Mouse (Mus musculus): Measurements from ENCODE around the gene Foxa1. TPM values are rescaled to one million over a fixed set of nuclear protein-coding genes. Genes with fewer than 3 reads are reported as not detected.

Gene Foxa1
- polyA plus RNA-seq, 1 experiment from 2014 or later, result 3.4 TPM

DNA sequence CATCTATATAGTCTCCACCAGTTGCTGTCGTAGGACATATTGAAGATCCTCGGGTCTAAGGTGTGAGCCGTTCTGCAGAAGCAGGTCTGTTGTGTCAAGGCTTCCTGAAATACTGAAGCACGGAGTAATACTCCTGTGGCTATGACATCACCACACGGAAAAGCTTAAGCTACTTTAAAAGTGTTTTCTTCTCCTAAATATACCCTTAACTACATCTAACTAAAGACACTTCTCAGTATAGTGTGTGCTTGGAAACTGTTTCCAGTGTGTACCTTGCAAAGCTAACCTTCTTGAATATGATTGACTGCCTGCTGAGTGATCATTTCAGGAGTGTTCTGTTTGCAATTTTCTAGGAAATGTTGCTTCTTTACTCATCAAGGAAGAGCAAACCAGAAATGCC, 35.2 kb downstream of the Foxa1 start:
- DNase-seq (ENCODE audit: low spot score), result no peak
- Histone ChIP-seq H3K36me3 (ENCODE audit: control insufficient read depth, insufficient read depth, low read length) (no peaks in the 10 kb centered on the region), H3K4me1 (replicated peaks; ENCODE audit: control insufficient read depth, insufficient read depth, low read length) (no peaks in the 10 kb centered on the region), H3K27ac (ENCODE audit: low read depth, low read length) (no peak overlapping the region), H3K27me3 (replicated peaks; ENCODE audit: control insufficient read depth, insufficient read depth, low read length) (no peaks in the 10 kb centered on the region), H3K4me3 (ENCODE audit: low read depth, low read length) (no peak overlapping the region), H3K9me3 (ENCODE audit: control insufficient read depth, low read length) (no peaks in the 10 kb centered on the region), H3K4me2 (no peak overlapping the region), H3K9ac (ENCODE audit: low read depth, low read length) (no peak overlapping the region)
- ATAC-seq (replicated peaks; ENCODE audit: low FRiP score), result no peak
- 83% methylated on average over 5 of the region's 5 CpGs for WGBS

DNA sequence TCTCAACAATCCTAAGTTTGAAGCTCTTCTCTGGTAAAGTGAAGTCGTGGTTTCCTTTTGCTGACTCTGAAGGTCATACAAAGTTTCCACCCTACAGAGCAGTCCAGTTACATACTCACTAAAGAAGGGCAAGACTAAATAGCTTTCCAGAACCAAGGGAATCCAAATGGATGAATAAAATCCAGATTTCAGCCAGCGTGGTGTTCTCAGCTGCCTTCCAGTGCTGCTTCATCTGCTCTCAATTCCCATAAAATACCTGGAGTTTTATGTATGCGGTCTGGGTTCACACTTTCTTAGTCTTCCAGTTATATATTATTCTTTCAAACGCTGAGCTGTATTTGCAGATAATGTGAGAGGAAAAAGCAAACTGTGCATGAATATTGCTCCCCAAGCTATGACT, 35.6 kb downstream of the Foxa1 start:
- ATAC-seq (replicated peaks; ENCODE audit: low FRiP score) (no peak), DNase-seq (ENCODE audit: low spot score) (no peak)
- H3K9me3 ChIP-seq (ENCODE audit: control insufficient read depth, low read length), result no peaks in the 10 kb centered on the region
- no peak overlapping the region for H3K27ac ChIP-seq (ENCODE audit: low read depth, low read length)
- H3K36me3 ChIP-seq (ENCODE audit: control insufficient read depth, insufficient read depth, low read length), result no peaks in the 10 kb centered on the region
- no peaks in the 10 kb centered on the region for H3K27me3 ChIP-seq (replicated peaks; ENCODE audit: control insufficient read depth, insufficient read depth, low read length)
- H3K4me3 ChIP-seq (ENCODE audit: low read depth, low read length), result no peak overlapping the region
- H3K4me2 ChIP-seq, result no peak overlapping the region
- no peak overlapping the region for H3K9ac ChIP-seq (ENCODE audit: low read depth, low read length)
- WGBS, result 82% methylated on average over 4 of the region's 4 CpGs
- H3K4me1 ChIP-seq (replicated peaks; ENCODE audit: control insufficient read depth, insufficient read depth, low read length), result no peaks in the 10 kb centered on the region

DNA sequence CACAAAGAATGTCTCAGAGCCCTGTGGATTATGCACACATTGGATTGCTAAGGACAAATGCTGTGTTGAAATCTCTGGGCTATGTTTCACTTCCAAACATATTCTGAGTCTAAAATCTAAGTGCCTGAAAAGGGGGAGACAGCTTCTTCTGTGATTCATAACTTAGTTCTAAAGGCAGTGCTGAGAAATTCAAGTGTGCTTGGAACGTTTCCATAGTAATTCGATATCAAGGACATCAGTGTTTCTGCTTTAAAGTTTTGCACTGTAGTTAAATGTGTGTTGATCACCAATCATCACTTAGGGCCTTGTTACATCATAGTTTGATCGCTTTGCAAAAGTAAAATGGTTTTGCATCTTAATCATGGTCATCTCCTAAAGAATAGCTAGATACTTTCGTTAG, 37.0 kb downstream of the Foxa1 start:
- ATAC-seq (replicated peaks; ENCODE audit: low FRiP score), result no peak
- no peak overlapping the region for H3K4me3 ChIP-seq (ENCODE audit: low read depth, low read length)
- 74% methylated on average over 4 of the region's 4 CpGs for WGBS
- no peaks in the 10 kb centered on the region for H3K9me3 ChIP-seq (ENCODE audit: control insufficient read depth, low read length)
- no peak overlapping the region for H3K4me2 ChIP-seq
- H3K27ac ChIP-seq (ENCODE audit: low read depth, low read length), result no peak overlapping the region
- no peak overlapping the region for H3K9ac ChIP-seq (ENCODE audit: low read depth, low read length)
- no peaks in the 10 kb centered on the region for H3K36me3 ChIP-seq (ENCODE audit: control insufficient read depth, insufficient read depth, low read length)
- no peak for DNase-seq (ENCODE audit: low spot score)
- no peaks in the 10 kb centered on the region for H3K27me3 ChIP-seq (replicated peaks; ENCODE audit: control insufficient read depth, insufficient read depth, low read length)
- H3K4me1 ChIP-seq (replicated peaks; ENCODE audit: control insufficient read depth, insufficient read depth, low read length), result no peaks in the 10 kb centered on the region

DNA sequence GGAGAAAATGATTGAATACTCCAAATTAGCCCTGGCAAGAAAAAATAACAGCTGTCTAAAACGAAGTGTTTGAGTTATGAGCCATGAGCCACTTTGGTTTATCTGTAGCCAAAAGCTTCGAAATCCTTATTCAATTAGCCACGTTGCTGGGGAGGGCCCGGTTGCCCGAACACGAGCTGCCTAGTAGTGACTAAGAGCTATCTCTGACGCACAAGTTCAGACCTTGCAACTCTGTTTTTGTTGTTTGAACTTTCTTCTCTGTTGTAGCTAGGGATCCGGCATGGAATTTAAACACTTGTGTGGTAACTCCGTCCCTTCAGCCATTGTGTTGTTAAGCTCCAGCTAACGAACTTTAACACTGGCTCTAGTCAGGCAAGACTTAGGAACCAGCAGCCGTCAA, 37.8 kb downstream of the Foxa1 start:
- Histone ChIP-seq H3K36me3 (ENCODE audit: control insufficient read depth, insufficient read depth, low read length) (no peaks in the 10 kb centered on the region), H3K27me3 (replicated peaks; ENCODE audit: control insufficient read depth, insufficient read depth, low read length) (no peaks in the 10 kb centered on the region), H3K27ac (ENCODE audit: low read depth, low read length) (no peak overlapping the region), H3K4me2 (no peak overlapping the region), H3K9ac (ENCODE audit: low read depth, low read length) (no peak overlapping the region), H3K4me3 (ENCODE audit: low read depth, low read length) (no peak overlapping the region), H3K9me3 (ENCODE audit: control insufficient read depth, low read length) (no peaks in the 10 kb centered on the region), H3K4me1 (replicated peaks; ENCODE audit: control insufficient read depth, insufficient read depth, low read length) (no peaks in the 10 kb centered on the region)
- 62% methylated on average over 11 of the region's 11 CpGs for WGBS
- no peak for DNase-seq (ENCODE audit: low spot score)
- no peak for ATAC-seq (replicated peaks; ENCODE audit: low FRiP score)

DNA sequence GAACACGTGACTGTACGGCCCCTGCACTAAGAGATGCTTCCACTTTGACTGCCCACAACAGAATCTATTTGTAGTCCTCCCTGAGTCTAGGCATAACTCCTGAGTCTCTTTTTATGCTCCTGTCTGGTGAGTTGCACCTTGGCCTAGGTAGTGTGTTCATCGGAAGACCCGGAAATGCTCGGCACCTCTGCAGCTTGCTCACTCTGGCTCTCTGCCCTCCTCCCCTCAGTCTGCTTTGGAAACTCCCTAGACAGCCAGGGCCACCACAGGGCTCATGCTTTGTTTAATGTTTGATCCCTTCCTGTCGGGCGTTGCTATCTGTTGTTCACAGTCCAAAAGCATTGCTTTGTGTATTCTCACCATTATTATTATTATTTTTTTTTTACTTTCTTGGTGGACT, 41.4 kb downstream of the Foxa1 start:
- no peak overlapping the region for H3K4me2 ChIP-seq
- H3K9ac ChIP-seq (ENCODE audit: low read depth, low read length), result no peak overlapping the region
- no peaks in the 10 kb centered on the region for H3K27me3 ChIP-seq (replicated peaks; ENCODE audit: control insufficient read depth, insufficient read depth, low read length)
- H3K36me3 ChIP-seq (ENCODE audit: control insufficient read depth, insufficient read depth, low read length), result no peaks in the 10 kb centered on the region
- no peak overlapping the region for H3K27ac ChIP-seq (ENCODE audit: low read depth, low read length)
- no peak overlapping the region for H3K4me3 ChIP-seq (ENCODE audit: low read depth, low read length)
- no peak for ATAC-seq (replicated peaks; ENCODE audit: low FRiP score)
- DNase-seq (ENCODE audit: low spot score), result no peak
- no peaks in the 10 kb centered on the region for H3K9me3 ChIP-seq (ENCODE audit: control insufficient read depth, low read length)
- 74% methylated on average over 7 of the region's 7 CpGs for WGBS
- no peaks in the 10 kb centered on the region for H3K4me1 ChIP-seq (replicated peaks; ENCODE audit: control insufficient read depth, insufficient read depth, low read length)

DNA sequence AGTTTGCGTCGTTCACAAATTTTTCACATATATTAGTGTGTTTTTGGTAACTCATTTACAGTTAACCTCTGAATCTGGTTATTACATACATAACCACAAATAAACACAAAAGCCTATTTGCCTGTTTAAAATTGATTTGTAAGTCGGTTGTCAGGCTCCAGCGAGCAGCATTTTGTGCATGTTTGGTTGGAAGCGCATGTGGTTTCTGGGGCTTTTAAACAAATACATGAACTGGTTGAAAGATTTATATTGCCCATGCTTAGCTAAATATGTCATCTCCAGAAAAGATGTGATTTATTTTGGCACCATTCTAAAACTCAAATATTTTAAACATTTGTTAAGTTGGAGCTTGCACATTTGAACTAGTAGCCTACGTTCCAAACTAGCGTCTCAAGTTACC, 46.5 kb downstream of the Foxa1 start:
- no peaks in the 10 kb centered on the region for H3K9me3 ChIP-seq (ENCODE audit: control insufficient read depth, low read length)
- no peak for DNase-seq (ENCODE audit: low spot score)
- H3K27me3 ChIP-seq (replicated peaks; ENCODE audit: control insufficient read depth, insufficient read depth, low read length), result no peaks in the 10 kb centered on the region
- H3K27ac ChIP-seq (ENCODE audit: low read depth, low read length), result no peak overlapping the region
- 87% methylated on average over 7 of the region's 7 CpGs for WGBS
- no peaks in the 10 kb centered on the region for H3K4me1 ChIP-seq (replicated peaks; ENCODE audit: control insufficient read depth, insufficient read depth, low read length)
- H3K36me3 ChIP-seq (ENCODE audit: control insufficient read depth, insufficient read depth, low read length), result no peaks in the 10 kb centered on the region
- no peak overlapping the region for H3K4me3 ChIP-seq (ENCODE audit: low read depth, low read length)
- no peak for ATAC-seq (replicated peaks; ENCODE audit: low FRiP score)
- H3K9ac ChIP-seq (ENCODE audit: low read depth, low read length), result no peak overlapping the region
- no peak overlapping the region for H3K4me2 ChIP-seq

DNA sequence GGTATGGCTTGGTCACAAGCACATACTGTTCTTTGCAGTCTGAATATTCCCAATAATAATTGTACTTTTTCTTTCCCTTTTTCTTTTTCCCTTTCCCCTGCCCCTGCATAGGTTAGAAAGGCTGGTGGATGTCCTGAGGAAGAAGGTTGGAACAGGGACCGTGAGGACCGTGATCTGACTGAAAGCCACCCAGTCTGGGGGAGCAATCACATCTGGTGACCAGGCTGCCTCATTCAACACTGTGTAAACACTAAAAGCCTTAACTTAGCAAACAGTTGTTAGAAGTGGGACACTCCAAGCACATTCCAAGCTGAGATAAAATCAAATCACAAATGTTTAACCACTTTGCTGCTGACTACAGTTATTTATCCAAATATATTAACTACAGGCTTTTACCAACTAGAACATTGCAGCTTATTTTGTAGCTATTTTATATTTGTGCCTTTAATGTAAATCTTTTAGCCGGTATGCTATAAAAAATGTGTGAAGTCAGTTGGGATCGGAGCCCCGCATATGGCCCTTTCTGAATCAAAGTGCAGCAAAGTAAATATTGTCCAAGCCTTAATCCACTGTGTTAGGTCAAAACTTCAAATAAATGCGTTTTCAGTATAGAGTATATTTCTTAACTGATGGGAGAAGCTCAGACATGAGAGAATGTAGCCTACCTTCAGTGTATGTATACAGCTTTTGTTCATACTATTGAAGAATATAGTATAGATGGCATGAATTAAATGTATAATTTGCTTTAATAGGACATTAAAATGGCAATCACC, 50.2 kb downstream of the Foxa1 start:
- no peak overlapping the region for H3K4me2 ChIP-seq
- 72% methylated on average over 6 of the region's 6 CpGs for WGBS
- no peak overlapping the region for H3K9ac ChIP-seq (ENCODE audit: low read depth, low read length)
- H3K9me3 ChIP-seq (ENCODE audit: control insufficient read depth, low read length), result no peaks in the 10 kb centered on the region
- H3K4me3 ChIP-seq (ENCODE audit: low read depth, low read length), result no peak overlapping the region
- H3K36me3 ChIP-seq (ENCODE audit: control insufficient read depth, insufficient read depth, low read length), result no peaks in the 10 kb centered on the region
- ATAC-seq (replicated peaks; ENCODE audit: low FRiP score) (no peak), DNase-seq (ENCODE audit: low spot score) (no peak)
- no peaks in the 10 kb centered on the region for H3K27me3 ChIP-seq (replicated peaks; ENCODE audit: control insufficient read depth, insufficient read depth, low read length)
- no peak overlapping the region for H3K27ac ChIP-seq (ENCODE audit: low read depth, low read length)
- no peaks in the 10 kb centered on the region for H3K4me1 ChIP-seq (replicated peaks; ENCODE audit: control insufficient read depth, insufficient read depth, low read length)

Other genes with a start within 250 kb of the Foxa1 start
- gene Ttc6, start 17.2 kb upstream of the Foxa1 start, polyA plus RNA-seq (2014; fragmentation: Nextera tagmentation; extraction: Ambion mirVana), result 0.38 and 0.47 TPM in 2 replicates